ENCODE assay signal across 23 mouse cellular contexts in the genomic region with DNA sequence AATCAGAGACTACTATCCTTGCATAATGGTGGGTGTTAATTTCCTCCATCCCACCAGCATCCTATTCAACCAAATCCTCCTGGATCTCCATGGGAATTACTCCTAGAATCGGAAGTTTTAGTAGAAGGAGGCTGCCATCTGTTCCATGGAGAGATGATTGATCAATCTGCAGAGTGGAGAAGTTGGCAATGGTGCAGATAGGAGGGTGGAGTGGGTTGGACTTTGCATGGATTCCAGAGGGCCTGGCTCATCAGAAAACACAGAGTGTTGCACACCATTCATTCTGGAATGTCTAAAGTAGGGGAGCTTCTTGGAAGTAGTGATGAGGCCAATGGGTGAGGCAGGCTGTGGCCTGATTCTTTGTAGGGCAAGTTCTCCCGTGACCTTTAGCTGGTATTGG. TPM values are rescaled to one million over a fixed set of nuclear protein-coding genes. Genes with fewer than 3 reads are reported as not detected.
DNase-seq lines count a peak whose midpoint lies in the region; ATAC-seq lines count a peak whose summit lies in the region.
"Had no signal": no experiment of that assay in that cellular context is flagged by ENCODE, and none has a peak within 500 bp of the region (broad histone marks: within the 10 kb centered on the region; RNA-seq: fewer than 3 reads in every experiment).

No protein-coding gene starts in this region.

- ATAC-seq in intestine, embryonic 16.5 days, result no peak
- ATAC-seq: CD4-positive, CD25-positive, alpha-beta regulatory T cell, adult 4 months; forebrain, postnatal 0 days; inflammation-experienced regulatory T-cells, adult 6 months had no signal

- no peak overlapping the region for H3K9ac ChIP-seq in intestine, embryonic 16.5 days (ENCODE audit: low read depth, low read length)
- H3K9ac ChIP-seq: embryonic facial prominence, embryonic 15.5 days; forebrain, postnatal 0 days; hindbrain, embryonic 12.5 days; neural tube, embryonic 13.5 days had no signal

- DNase-seq in frontal cortex, postnatal 36 days (ENCODE audit: low spot score in 2 of 2), result peak; percentile 17 to 46
- no peak for DNase-seq in frontal cortex, postnatal 25 days (ENCODE audit: low spot score in 2 of 2)
- DNase-seq in right cerebral cortex, adult 18-20 months, result peak; percentile 37
- DNase-seq in right cerebral cortex, postnatal 4 days, result no peak
- DNase-seq in layer of hippocampus, postnatal 36 days, result peak; percentile 33 to 60
- no peak for DNase-seq in adrenal gland, postnatal 36 days
- DNase-seq: adrenal gland, postnatal 25 days; cerebellum, adult 18-20 months; cerebellum, postnatal 36 days; forebrain, postnatal 0 days; kidney, adult 9 months; kidney, postnatal 25 days; liver; lung, postnatal 14 days; midbrain, embryonic 14.5 days; thymus, postnatal 25 days had no signal

- no peak overlapping the region for H3K4me3 ChIP-seq in intestine, embryonic 16.5 days (ENCODE audit: low read length)
- H3K4me3 ChIP-seq: embryonic facial prominence, embryonic 15.5 days; hindbrain, embryonic 12.5 days; megakaryocyte, embryonic 14.5 days; neural tube, embryonic 13.5 days had no signal

- H3K9me3 ChIP-seq in intestine, embryonic 16.5 days (ENCODE audit: control insufficient read depth, low read length), result no peaks in the 10 kb centered on the region
- H3K9me3 ChIP-seq: embryonic facial prominence, embryonic 15.5 days; hindbrain, embryonic 12.5 days; neural tube, embryonic 13.5 days had no signal

- no peak overlapping the region for H3K27ac ChIP-seq in intestine, embryonic 16.5 days (ENCODE audit: low read length)
- H3K27ac ChIP-seq: embryonic facial prominence, embryonic 15.5 days; hindbrain, embryonic 12.5 days; neural tube, embryonic 13.5 days had no signal

- no peaks in the 10 kb centered on the region for H3K27me3 ChIP-seq in intestine, embryonic 16.5 days (replicated peaks; ENCODE audit: control insufficient read depth, insufficient read depth, low read length)
- H3K27me3 ChIP-seq: embryonic facial prominence, embryonic 15.5 days; hindbrain, embryonic 12.5 days; neural tube, embryonic 13.5 days had no signal

- H3K4me1 ChIP-seq in intestine, embryonic 16.5 days (ENCODE audit: control insufficient read depth, insufficient read depth, low read length), result no peaks in the 10 kb centered on the region
- H3K4me1 ChIP-seq: embryonic facial prominence, embryonic 15.5 days; hindbrain, embryonic 12.5 days; megakaryocyte, embryonic 14.5 days; neural tube, embryonic 13.5 days had no signal

- H3K4me2 ChIP-seq in intestine, embryonic 16.5 days (ENCODE audit: low read depth, low read length), result no peak overlapping the region
- H3K4me2 ChIP-seq: embryonic facial prominence, embryonic 15.5 days; hindbrain, embryonic 12.5 days; neural tube, embryonic 13.5 days had no signal

- WGBS in intestine, embryonic 16.5 days, result 74% methylated on average over 2 of the region's 2 CpGs

- H3K36me3 ChIP-seq in intestine, embryonic 16.5 days (ENCODE audit: control insufficient read depth, insufficient read depth, low read length), result no peaks in the 10 kb centered on the region
- H3K36me3 ChIP-seq: embryonic facial prominence, embryonic 15.5 days; hindbrain, embryonic 12.5 days; neural tube, embryonic 13.5 days had no signal

RNA-seq across cellular contexts. Expression of a gene that starts 41.9 kb away (rescaled TPM):
- total RNA-seq in layer of hippocampus, postnatal 36 days (2021), result 100 to 1,000 TPM; 129 to 137 TPM
- 10 to 100 TPM in 1 of 2 experiments, 1 to 10 TPM in 1; 9.2 to 16.0 TPM for total RNA-seq in adrenal gland, postnatal 36 days (2021)
- 71.1 and 78.1 TPM in 2 replicates for polyA plus RNA-seq in intestine, embryonic 16.5 days (2015; fragmentation: Nextera tagmentation; extraction: Ambion mirVana)

Comparison
In these comparisons a context has a peak if more than half of its experiments do, and no peak if none do; other contexts are left out.
1. DNase-seq: peak in frontal cortex, postnatal 36 days (2 of 2), right cerebral cortex, adult 18-20 months (single experiment) and layer of hippocampus, postnatal 36 days (2 of 2); none in frontal cortex, postnatal 25 days (0 of 2), right cerebral cortex, postnatal 4 days (single experiment) and adrenal gland, postnatal 36 days (0 of 2).
2. RNA of a gene that starts 41.9 kb away (total RNA-seq): 129 to 137 TPM in layer of hippocampus, postnatal 36 days; 9.2 to 16.0 TPM in adrenal gland, postnatal 36 days; every median in the first group is over 4 times any median in the second.